Mouse (Mus musculus) bone marrow macrophage, adult 2 months (primary cell): ENCODE results near the gene Myo18a.

Experiments used
- CTCF ChIP-seq: IDR thresholded peaks from 2 replicates; pipeline ENCODE4 v1.5.1; 2012; ENCODE audit warnings: low read depth, mild to moderate bottlenecking, low read length, moderate library complexity
- POLR2A ChIP-seq: IDR thresholded peaks from 2 replicates; pipeline ENCODE4 v1.6.1; 2012; ENCODE audit warnings: mild to moderate bottlenecking, low read depth, low read length, borderline replicate concordance

DNA sequence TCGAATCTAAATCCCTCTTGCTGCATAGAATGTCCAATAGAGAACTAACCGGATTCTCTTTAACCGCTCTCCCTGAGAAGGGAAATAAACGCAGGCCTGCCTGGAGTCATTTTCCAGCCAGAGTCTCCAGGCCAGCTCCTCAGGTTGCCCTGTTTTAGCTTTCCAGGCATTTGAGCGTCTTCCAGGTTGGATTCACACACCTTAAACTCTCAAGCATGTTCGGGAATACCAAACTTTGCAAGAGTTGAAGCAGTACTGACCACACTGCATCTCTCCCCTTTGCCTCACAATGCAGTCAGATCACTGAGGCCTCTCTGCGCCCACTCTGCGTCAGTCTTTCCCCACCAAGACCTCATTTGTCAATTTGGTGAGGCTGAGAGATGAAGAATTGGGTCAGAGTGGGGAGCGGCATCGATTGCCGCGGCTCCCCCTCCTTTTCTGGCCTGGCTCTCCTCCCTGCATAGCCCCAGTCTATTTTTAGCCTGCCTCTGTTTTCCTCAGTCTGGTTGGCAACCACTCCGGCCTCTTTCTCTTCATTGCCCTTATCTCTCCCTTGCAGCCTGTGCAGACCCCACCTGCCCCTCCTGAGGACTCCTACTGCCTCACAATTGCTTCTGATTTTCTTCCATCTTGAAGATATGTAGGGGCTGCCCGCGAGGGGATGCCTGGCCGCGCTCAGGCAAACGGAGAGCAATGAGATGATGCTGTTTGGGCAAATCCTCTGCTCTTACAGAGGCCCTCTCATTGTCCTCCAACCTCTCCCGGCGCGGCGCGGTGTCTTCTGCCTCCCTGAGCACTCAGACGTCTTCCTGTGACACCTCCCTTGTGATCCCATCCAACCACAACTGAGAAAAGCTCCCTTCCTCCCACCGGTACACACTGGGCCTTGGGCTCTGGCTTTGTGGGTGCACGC lies 113.1 kb downstream of the Myo18a start:
- TF ChIP-seq POLR2A (no peak), CTCF (no peak)
